Mouse (Mus musculus): ENCODE measurements around the gene Sema4b. TPM values are rescaled to one million over a fixed set of nuclear protein-coding genes. Genes with fewer than 3 reads are reported as not detected.
A peak's percentile ranks its signal among the peaks of the same experiment; 100 is the strongest.

The Sema4b gene
- total and polyA plus RNA-seq, 3 experiments, result 1.5 to 9.4 (median 6.7) TPM

- TF ChIP-seq MXI1 (IDR thresholded peaks at IDR 0.05; ENCODE audit: low read depth, low read length), result no peak
- no peak for TF ChIP-seq JUN (IDR thresholded peaks at IDR 0.05; ENCODE audit: insufficient read depth, low read depth, low read length)
- TF ChIP-seq ZMIZ1 (IDR thresholded peaks at IDR 0.05; ENCODE audit: low read depth, low read length), result no peak
- TF ChIP-seq JUND (conservative IDR thresholded peaks at IDR 0.05; ENCODE audit: low read depth, low read length), result no peak
- TF ChIP-seq RAD21 (IDR thresholded peaks at IDR 0.05; ENCODE audit: low read depth, low read length), result no peak
- TF ChIP-seq MAZ (IDR thresholded peaks at IDR 0.05; ENCODE audit: low read depth, low read length), result no peak
- TF ChIP-seq PAX5 (IDR thresholded peaks at IDR 0.05; ENCODE audit: low read length), result no peak
- TF ChIP-seq EP300 (IDR thresholded peaks at IDR 0.05; ENCODE audit: low read length), result no peak
- dilution Hi-C loops (cut with MboI; ENCODE audit: extremely low pct_ligation_motif_present, extremely low pct_unique_long_range_greater_than_20kb, low sequenced_read_pairs), result no loop called here
- Histone ChIP-seq H3K27me3 (replicated peaks) (no peaks in the 10 kb centered on the region), H3K79me2 (replicated peaks; ENCODE audit: control insufficient read depth, extremely low read depth, insufficient read depth, poor library complexity, severe bottlenecking) (no peaks in the 10 kb centered on the region), H3K36me3 (replicated peaks in 1 of 2; ENCODE audit: control insufficient read depth in 1 of 2, insufficient read depth in 1 of 2, low read length in 1 of 2) (peaks cover 81 to 88% of the 10 kb centered on the region in 2 experiments), H3K9ac (ENCODE audit: insufficient read depth, low read depth) (no peak overlapping the region), H3K9me3 (replicated peaks; ENCODE audit: low read length) (no peaks in the 10 kb centered on the region), H3K27ac (ENCODE audit: insufficient read depth, low read depth) (no peak overlapping the region), H3K4me2 (ENCODE audit: insufficient read depth, low read depth, poor library complexity, severe bottlenecking) (no peak overlapping the region), H3K4me3 (replicated peaks in 1 of 3; ENCODE audit: low read depth in 2 of 3, low read length in 2 of 3, poor library complexity in 1 of 3) (no peak overlapping the region), H3K4me1 (ENCODE audit: control insufficient read depth in 1 of 2, insufficient read depth in 2 of 2) (peaks cover 3 to 7% of the 10 kb centered on the region in 2 experiments)
- in situ Hi-C loops (cut with MboI; ENCODE audit: low pct_ligation_motif_present, low pct_unique_long_range_greater_than_20kb, low sequenced_read_pairs), result no loop called here
- no peak for DNase-seq (ENCODE audit: extremely low read depth)
Measured at GRCm38 (mm10) chr7:80220237-80220797, 33.7 kb downstream of the Sema4b start.

GRCm38 (mm10) chr7:80221179-80221750, 34.6 kb downstream of the Sema4b start:
- H3K4me1 ChIP-seq (ENCODE audit: control insufficient read depth in 1 of 2, insufficient read depth in 2 of 2), result no peaks in the 10 kb centered on the region
- no peak for TF ChIP-seq E2F4 (IDR thresholded peaks at IDR 0.05; ENCODE audit: insufficient replicate concordance, low read depth, low read length)
- no peak for TF ChIP-seq IRF4 (IDR thresholded peaks at IDR 0.05; ENCODE audit: low read depth, low read length)
- no peak for TF ChIP-seq ZC3H11A (IDR thresholded peaks at IDR 0.05; ENCODE audit: low read depth, low read length)
- no peak for TF ChIP-seq ELF1 (IDR thresholded peaks at IDR 0.05; ENCODE audit: low read depth, low read length)
- no peak for DNase-seq (ENCODE audit: extremely low read depth)
- no peak overlapping the region for H3K4me2 ChIP-seq (ENCODE audit: insufficient read depth, low read depth, poor library complexity, severe bottlenecking)
- no peak overlapping the region for H3K9ac ChIP-seq (ENCODE audit: insufficient read depth, low read depth)
- H3K9me3 ChIP-seq (replicated peaks; ENCODE audit: low read length), result no peaks in the 10 kb centered on the region
- H3K27me3 ChIP-seq (replicated peaks), result no peaks in the 10 kb centered on the region
- H3K27ac ChIP-seq (ENCODE audit: insufficient read depth, low read depth), result no peak overlapping the region
- H3K79me2 ChIP-seq (replicated peaks; ENCODE audit: control insufficient read depth, extremely low read depth, insufficient read depth, poor library complexity, severe bottlenecking), result no peaks in the 10 kb centered on the region
- peaks cover 76 to 84% of the 10 kb centered on the region in 2 experiments for H3K36me3 ChIP-seq (replicated peaks in 1 of 2; ENCODE audit: control insufficient read depth in 1 of 2, insufficient read depth in 1 of 2, low read length in 1 of 2)
- dilution Hi-C loops (cut with MboI; ENCODE audit: extremely low pct_ligation_motif_present, extremely low pct_unique_long_range_greater_than_20kb, low sequenced_read_pairs), result no loop called here
- no peak overlapping the region for H3K4me3 ChIP-seq (replicated peaks in 1 of 3; ENCODE audit: low read depth in 2 of 3, low read length in 2 of 3, poor library complexity in 1 of 3)
- in situ Hi-C loops (cut with MboI; ENCODE audit: low pct_ligation_motif_present, low pct_unique_long_range_greater_than_20kb, low sequenced_read_pairs), result no loop called here

- H3K27me3 ChIP-seq (replicated peaks), result no peaks in the 10 kb centered on the region
- H3K36me3 ChIP-seq (replicated peaks in 1 of 2; ENCODE audit: control insufficient read depth in 1 of 2, insufficient read depth in 1 of 2, low read length in 1 of 2), result peaks cover 51 to 55% of the 10 kb centered on the region in 2 experiments
- H3K4me3 ChIP-seq (replicated peaks in 1 of 3; ENCODE audit: low read depth in 2 of 3, low read length in 2 of 3, poor library complexity in 1 of 3), result no peak overlapping the region
- no peak overlapping the region for H3K9ac ChIP-seq (ENCODE audit: insufficient read depth, low read depth)
- H3K27ac ChIP-seq (ENCODE audit: insufficient read depth, low read depth), result no peak overlapping the region
- TF ChIP-seq SIN3A (IDR thresholded peaks at IDR 0.05; ENCODE audit: low read length) (no peak), CTCF (conservative IDR thresholded peaks at IDR 0.05 in 1 of 2, IDR thresholded peaks at IDR 0.05 in 1 of 2; ENCODE audit: low read depth in 2 of 2, low read length in 2 of 2) (peak in 1 of 2 experiments; percentile 34; a peak in 1 of 4 replicates)
- H3K9me3 ChIP-seq (replicated peaks; ENCODE audit: low read length), result no peaks in the 10 kb centered on the region
- DNase-seq (ENCODE audit: extremely low read depth), result no peak
- dilution Hi-C loops (cut with MboI; ENCODE audit: extremely low pct_ligation_motif_present, extremely low pct_unique_long_range_greater_than_20kb, low sequenced_read_pairs) (no loop called here), in situ Hi-C loops (cut with MboI; ENCODE audit: low pct_ligation_motif_present, low pct_unique_long_range_greater_than_20kb, low sequenced_read_pairs) (no loop called here)
- peaks cover 3% of the 10 kb centered on the region; the same call in 1 of the 2 replicates for H3K79me2 ChIP-seq (replicated peaks; ENCODE audit: control insufficient read depth, extremely low read depth, insufficient read depth, poor library complexity, severe bottlenecking)
- H3K4me1 ChIP-seq (ENCODE audit: control insufficient read depth in 1 of 2, insufficient read depth in 2 of 2), result peaks cover 16 to 23% of the 10 kb centered on the region in 2 experiments; a peak in 3 of 4 replicates
- no peak overlapping the region for H3K4me2 ChIP-seq (ENCODE audit: insufficient read depth, low read depth, poor library complexity, severe bottlenecking)
Measured at GRCm38 (mm10) chr7:80227065-80227464, 40.4 kb downstream of the Sema4b start.
